In genomic region chr13:63528852-63529251, GRCm38 (mm10) we compare ENCODE assay signal across 11 mouse cellular contexts. TPM values are rescaled to one million over a fixed set of nuclear protein-coding genes. Genes with fewer than 3 reads are reported as not detected.
DNase-seq lines count a peak whose midpoint lies in the region; ATAC-seq and TF ChIP-seq lines count a peak whose summit lies in the region.
"Had no signal": no experiment of that assay in that cellular context is flagged by ENCODE, and none has a peak within 500 bp of the region (broad histone marks: within the 10 kb centered on the region; RNA-seq: fewer than 3 reads in every experiment).

No protein-coding gene starts in this region.

- WGBS in lung, embryonic 14.5 days: 10% methylated on average over 2 of the region's 2 CpGs
- WGBS in embryonic facial prominence, embryonic 10.5 days: 12% methylated on average over 2 of the region's 2 CpGs
- WGBS in limb, embryonic 10.5 days: 11% methylated on average over 2 of the region's 2 CpGs

- no peaks in the 10 kb centered on the region for H3K27me3 ChIP-seq in lung, embryonic 14.5 days (ENCODE audit: insufficient read depth, low read length)
- H3K27me3 ChIP-seq in embryonic facial prominence, embryonic 10.5 days (replicated peaks; ENCODE audit: low read depth, poor library complexity, severe bottlenecking): no peaks in the 10 kb centered on the region
- H3K27me3 ChIP-seq in limb, embryonic 10.5 days (ENCODE audit: low read depth, poor library complexity, severe bottlenecking): no peaks in the 10 kb centered on the region
- H3K27me3 ChIP-seq: liver, embryonic 15.5 days had no signal

- peak overlapping the region; percentile 55; the same call in 1 of the 2 replicates for H3K27ac ChIP-seq in lung, embryonic 14.5 days (ENCODE audit: low read depth)
- H3K27ac ChIP-seq in embryonic facial prominence, embryonic 10.5 days (replicated peaks): peak overlapping the region; percentile 71; the same call in 1 of the 2 replicates
- peak overlapping the region; percentile 82 for H3K27ac ChIP-seq in limb, embryonic 10.5 days

- no peaks in the 10 kb centered on the region for H3K9me3 ChIP-seq in lung, embryonic 14.5 days (ENCODE audit: low read depth, low read length)
- H3K9me3 ChIP-seq in embryonic facial prominence, embryonic 10.5 days: no peaks in the 10 kb centered on the region
- no peaks in the 10 kb centered on the region for H3K9me3 ChIP-seq in limb, embryonic 10.5 days (replicated peaks)
- H3K9me3 ChIP-seq: G1E; liver, embryonic 15.5 days had no signal

- H3K36me3 ChIP-seq in lung, embryonic 14.5 days (ENCODE audit: insufficient read depth): peaks cover 100% of the 10 kb centered on the region
- H3K36me3 ChIP-seq in embryonic facial prominence, embryonic 10.5 days (replicated peaks): peaks cover 100% of the 10 kb centered on the region
- peaks cover 94% of the 10 kb centered on the region for H3K36me3 ChIP-seq in limb, embryonic 10.5 days

- no peak for TF ChIP-seq CTCF in lung, embryonic 14.5 days (IDR thresholded peaks at IDR 0.05; ENCODE audit: low read depth)

- no peak for DNase-seq in lung, embryonic 14.5 days
- DNase-seq in lung, postnatal 4 days: no peak
- DNase-seq in ES-CJ7 (ENCODE audit: low read depth, low spot score): peak; percentile 64
- DNase-seq in embryonic facial prominence, embryonic 10.5 days (ENCODE audit: low spot score): no peak
- no peak for DNase-seq in limb, embryonic 10.5 days (ENCODE audit: low spot score)
- DNase-seq in gastrocnemius, postnatal 25 days: no peak
- DNase-seq: adrenal gland, postnatal 10 days; kidney, adult 11 months had no signal

- H3K4me1 ChIP-seq in lung, embryonic 14.5 days (ENCODE audit: insufficient read depth): peaks cover 41% of the 10 kb centered on the region
- peaks cover 71% of the 10 kb centered on the region for H3K4me1 ChIP-seq in embryonic facial prominence, embryonic 10.5 days
- H3K4me1 ChIP-seq in limb, embryonic 10.5 days: peaks cover 66% of the 10 kb centered on the region

- ATAC-seq in lung, embryonic 14.5 days (ENCODE audit: insufficient read depth): no peak
- ATAC-seq in inflammation-experienced regulatory T-cells, adult 6 months: no peak

- H3K4me3 ChIP-seq in lung, embryonic 14.5 days (ENCODE audit: low read depth, low read length): no peak overlapping the region
- peak overlapping the region; percentile 17; the same call in 1 of the 2 replicates for H3K4me3 ChIP-seq in embryonic facial prominence, embryonic 10.5 days
- H3K4me3 ChIP-seq in limb, embryonic 10.5 days: peak overlapping the region; percentile 12; the same call in 1 of the 2 replicates
- H3K4me3 ChIP-seq: liver, embryonic 15.5 days had no signal

- no peak overlapping the region for H3K4me2 ChIP-seq in lung, embryonic 14.5 days
- H3K4me2 ChIP-seq: liver, embryonic 15.5 days had no signal

- no peak overlapping the region for H3K9ac ChIP-seq in lung, embryonic 14.5 days
- H3K9ac ChIP-seq: liver, embryonic 15.5 days had no signal

RNA-seq across cellular contexts. Expression of gene Fancc, which starts 31.8 kb away (rescaled TPM):
- polyA plus RNA-seq in lung, embryonic 14.5 days (2014; fragmentation: Nextera tagmentation; extraction: Ambion mirVana): 25.9 and 27.4 TPM in 2 replicates
- 22.9 and 25.3 TPM in 2 replicates for polyA plus RNA-seq in embryonic facial prominence, embryonic 10.5 days (2016; fragmentation: Nextera tagmentation; extraction: Ambion mirVana)
- 27.0 and 29.2 TPM in 2 replicates for polyA plus RNA-seq in limb, embryonic 10.5 days (2016; fragmentation: Nextera tagmentation; extraction: Ambion mirVana)
- 1 to 10 TPM; 2.0 to 2.3 TPM for total RNA-seq in gastrocnemius, postnatal 25 days (2021)
- polyA plus RNA-seq in inflammation-experienced regulatory T-cells, adult 6 months (2017; shearing (Covaris generic)): 10 to 100 TPM in 2 of 3 experiments, 1 to 10 TPM in 1; 8.5 to 18.0 (median 14.4) TPM

RNA-seq across cellular contexts. Expression of gene Ptch1, which starts 44.5 kb away (rescaled TPM):
- polyA plus RNA-seq in lung, embryonic 14.5 days (2014; fragmentation: Nextera tagmentation; extraction: Ambion mirVana): 64.6 and 68.6 TPM in 2 replicates
- 33.0 and 33.5 TPM in 2 replicates for polyA plus RNA-seq in embryonic facial prominence, embryonic 10.5 days (2016; fragmentation: Nextera tagmentation; extraction: Ambion mirVana)
- 18.2 and 19.0 TPM in 2 replicates for polyA plus RNA-seq in limb, embryonic 10.5 days (2016; fragmentation: Nextera tagmentation; extraction: Ambion mirVana)
- 10 to 100 TPM in 1 of 2 experiments, 1 to 10 TPM in 1; 9.9 to 11.2 TPM for total RNA-seq in gastrocnemius, postnatal 25 days (2021)
- 10 to 100 TPM in 2 of 3 experiments, 1 to 10 TPM in 1; 9.5 to 13.2 (median 12.1) TPM for polyA plus RNA-seq in inflammation-experienced regulatory T-cells, adult 6 months (2017; shearing (Covaris generic))
